Mouse (Mus musculus): Measurements from ENCODE around the gene Epsti1. TPM values are rescaled to one million over a fixed set of nuclear protein-coding genes. Genes with fewer than 3 reads are reported as not detected.
"Not testable (repeated sequence)": the region's sequence is repeated elsewhere in the genome, so short reads cannot be mapped to it uniquely, and the experiment has no call there.

Epsti1 gene
- under 1 TPM; 0.30 to 0.49 TPM for total RNA-seq (2021)
- long read RNA-seq: 0 reads

GRCm38 (mm10) chr14:77904171-77904762, at the start of gene Epsti1:
TSS of gene Epsti1 (plus strand) at chr14:77904239.
- DNase-seq (ENCODE audit: low spot score in 2 of 2): no peak

GRCm38 (mm10) chr14:77859894-77860293, 44.1 kb upstream of the Epsti1 start:
- DNase-seq (ENCODE audit: low spot score in 2 of 2): no peak

GRCm38 (mm10) chr14:77860841-77861560, 43.0 kb upstream of the Epsti1 start:
- DNase-seq (ENCODE audit: low spot score in 2 of 2): no peak

GRCm38 (mm10) chr14:77864051-77864450, 40.0 kb upstream of the Epsti1 start:
- no peak for DNase-seq (ENCODE audit: low spot score in 2 of 2)

- DNase-seq (ENCODE audit: low spot score in 2 of 2): no peak
Measured at GRCm38 (mm10) chr14:77864510-77864909, 39.5 kb upstream of the Epsti1 start.

GRCm38 (mm10) chr14:77867601-77868000, 36.4 kb upstream of the Epsti1 start:
- DNase-seq (ENCODE audit: low spot score in 2 of 2): no peak

- no peak for DNase-seq (ENCODE audit: low spot score in 2 of 2)
Measured at GRCm38 (mm10) chr14:77870926-77871325, 33.1 kb upstream of the Epsti1 start.

GRCm38 (mm10) chr14:77871380-77871975, 32.6 kb upstream of the Epsti1 start:
- DNase-seq (ENCODE audit: low spot score in 2 of 2): no peak

GRCm38 (mm10) chr14:77874304-77875241, 29.5 kb upstream of the Epsti1 start, which contains the start of gene Dnajc15:
TSS of gene Dnajc15 (minus strand) at chr14:77875125.
- peak; percentile 87 to 91 for DNase-seq (ENCODE audit: low spot score in 2 of 2)

GRCm38 (mm10) chr14:77876199-77876598, 27.8 kb upstream of the Epsti1 start:
- DNase-seq (ENCODE audit: low spot score in 2 of 2): peak in 1 of 2 experiments; percentile 15

- not testable (repeated sequence) for DNase-seq (ENCODE audit: low spot score in 2 of 2)
Measured at GRCm38 (mm10) chr14:77877876-77878275, 26.2 kb upstream of the Epsti1 start.

- DNase-seq (ENCODE audit: low spot score in 2 of 2): no peak
Measured at GRCm38 (mm10) chr14:77881998-77882397, 22.0 kb upstream of the Epsti1 start.

- peak; percentile 32 to 38 for DNase-seq (ENCODE audit: low spot score in 2 of 2)
Measured at GRCm38 (mm10) chr14:77882669-77883068, 21.4 kb upstream of the Epsti1 start.

- no peak for DNase-seq (ENCODE audit: low spot score in 2 of 2)
Measured at GRCm38 (mm10) chr14:77886376-77886775, 17.7 kb upstream of the Epsti1 start.

GRCm38 (mm10) chr14:77886941-77887340, 17.1 kb upstream of the Epsti1 start:
- no peak for DNase-seq (ENCODE audit: low spot score in 2 of 2)

GRCm38 (mm10) chr14:77889911-77890310, 14.1 kb upstream of the Epsti1 start:
- no peak for DNase-seq (ENCODE audit: low spot score in 2 of 2)

- no peak for DNase-seq (ENCODE audit: low spot score in 2 of 2)
Measured at GRCm38 (mm10) chr14:77895951-77896350, 8.1 kb upstream of the Epsti1 start.

GRCm38 (mm10) chr14:77902541-77902940, 1.5 kb upstream of the Epsti1 start:
- DNase-seq (ENCODE audit: low spot score in 2 of 2): no peak

GRCm38 (mm10) chr14:77905466-77905865, 1.4 kb downstream of the Epsti1 start:
- DNase-seq (ENCODE audit: low spot score in 2 of 2): no peak

- DNase-seq (ENCODE audit: low spot score in 2 of 2): no peak
Measured at GRCm38 (mm10) chr14:77906586-77906985, 2.5 kb downstream of the Epsti1 start.

- no peak for DNase-seq (ENCODE audit: low spot score in 2 of 2)
Measured at GRCm38 (mm10) chr14:77915776-77916175, 11.7 kb downstream of the Epsti1 start.
